Mouse (Mus musculus) heart, postnatal 0 days (tissue): ENCODE results near the gene Oser1.

ENCODE experiments used
- CTCF ChIP-seq: IDR thresholded peaks from 2 replicates; pipeline ENCODE4 v1.5.1; 2016; ENCODE audit warnings: antibody characterized with exemption, control low read depth, low read depth
- EP300 ChIP-seq: IDR thresholded peaks from 2 replicates; pipeline ENCODE4 v1.6.1; 2016; ENCODE audit warnings: antibody characterized with exemption, low read depth

- TF ChIP-seq CTCF: no peak; the same call in none of the 2 replicates
- TF ChIP-seq EP300: peak; percentile 64; the same call in 1 of the 2 replicates
Observed at GRCm38 (mm10) chr2:163419346-163420045, 5.0 kb downstream of the Oser1 start.
